Mouse (Mus musculus) CH12.LX (cell line): ENCODE data around the gene Flot1. TPM values are rescaled to one million over a fixed set of nuclear protein-coding genes. Genes with fewer than 3 reads are reported as not detected.

ENCODE experiments used
- polyA plus RNA-seq: library from polyadenylated mRNA; unstranded; fragments of >175 nt; gene quantifications from 2 replicates; pipeline ENCODE4 v1.2.1, GENCODE M21; 2012; ENCODE audit warnings: low read depth; ENCODE audit not compliant: insufficient read length
- total RNA-seq, 2 experiments: library from RNA; depleted of rRNA; stranded (reverse); fragments of 300-350 nt in 1 of 2; fragments of >200 nt in 1 of 2; gene quantifications; 2 replicates each; pipeline ENCODE4 v1.2.3; 2012 to 2014

Flot1 gene
- total and polyA plus RNA-seq, 3 experiments: 16.3 to 21.6 (median 17.6) TPM

Other genes starting within 250 kb of the Flot1 start
Only the 20 nearest of the 24 such genes appear.
- gene Gm9573, start 196.6 kb upstream of the Flot1 start, total RNA-seq (2012; rRNA removed): not detected in 2 replicates
- gene Gm9573, start 196.6 kb upstream of the Flot1 start, total RNA-seq (2014; rRNA removed): not detected in 2 replicates
- not detected in 2 replicates for gene Gm9573, start 196.6 kb upstream of the Flot1 start, polyA plus RNA-seq
- gene Mucl3, start 179.5 kb upstream of the Flot1 start, total RNA-seq (2012; rRNA removed): 0.80 and 1.3 TPM in 2 replicates
- 0.08 and 0.11 TPM in 2 replicates for gene Mucl3, start 179.5 kb upstream of the Flot1 start, total RNA-seq (2014; rRNA removed)
- 0.34 TPM in 2 replicates for gene Mucl3, start 179.5 kb upstream of the Flot1 start, polyA plus RNA-seq
- gene Vars2, start 155.6 kb upstream of the Flot1 start, total RNA-seq (2012; rRNA removed): 26.3 and 30.3 TPM in 2 replicates
- 14.0 and 16.5 TPM in 2 replicates for gene Vars2, start 155.6 kb upstream of the Flot1 start, total RNA-seq (2014; rRNA removed)
- gene Vars2, start 155.6 kb upstream of the Flot1 start, polyA plus RNA-seq: 23.0 and 26.6 TPM in 2 replicates
- 51.7 and 55.7 TPM in 2 replicates for gene Gtf2h4, start 149.5 kb upstream of the Flot1 start, total RNA-seq (2012; rRNA removed)
- gene Gtf2h4, start 149.5 kb upstream of the Flot1 start, total RNA-seq (2014; rRNA removed): 35.3 and 40.7 TPM in 2 replicates
- 40.0 and 40.4 TPM in 2 replicates for gene Gtf2h4, start 149.5 kb upstream of the Flot1 start, polyA plus RNA-seq
- gene Ddr1, start 118.6 kb upstream of the Flot1 start, total RNA-seq (2012; rRNA removed): 3.5 and 3.6 TPM in 2 replicates
- gene Ddr1, start 118.6 kb upstream of the Flot1 start, total RNA-seq (2014; rRNA removed): 0.83 and 1.3 TPM in 2 replicates
- gene Ddr1, start 118.6 kb upstream of the Flot1 start, polyA plus RNA-seq: 3.0 and 3.1 TPM in 2 replicates
- 16.5 and 27.2 TPM in 2 replicates for gene Ier3, start 1.5 kb upstream of the Flot1 start, total RNA-seq (2012; rRNA removed)
- 13.9 and 15.0 TPM in 2 replicates for gene Ier3, start 1.5 kb upstream of the Flot1 start, total RNA-seq (2014; rRNA removed)
- gene Ier3, start 1.5 kb upstream of the Flot1 start, polyA plus RNA-seq: 12.4 and 12.6 TPM in 2 replicates
- 1,014 and 1,058 TPM in 2 replicates for gene Tubb5, start 15.1 kb downstream of the Flot1 start, total RNA-seq (2012; rRNA removed)
- gene Tubb5, start 15.1 kb downstream of the Flot1 start, total RNA-seq (2014; rRNA removed): 1,031 and 1,121 TPM in 2 replicates
- gene Tubb5, start 15.1 kb downstream of the Flot1 start, polyA plus RNA-seq: 962 and 1,053 TPM in 2 replicates
- gene Mdc1, start 18.3 kb downstream of the Flot1 start, total RNA-seq (2012; rRNA removed): 8.2 and 8.5 TPM in 2 replicates
- 2.4 and 3.3 TPM in 2 replicates for gene Mdc1, start 18.3 kb downstream of the Flot1 start, total RNA-seq (2014; rRNA removed)
- 14.4 and 15.7 TPM in 2 replicates for gene Mdc1, start 18.3 kb downstream of the Flot1 start, polyA plus RNA-seq
- gene Nrm, start 38.1 kb downstream of the Flot1 start, total RNA-seq (2012; rRNA removed): 12.5 and 16.7 TPM in 2 replicates
- gene Nrm, start 38.1 kb downstream of the Flot1 start, total RNA-seq (2014; rRNA removed): 10.0 and 12.1 TPM in 2 replicates
- 14.0 and 15.4 TPM in 2 replicates for gene Nrm, start 38.1 kb downstream of the Flot1 start, polyA plus RNA-seq
- gene Ppp1r18, start 42.4 kb downstream of the Flot1 start, total RNA-seq (2012; rRNA removed): 20.5 and 21.4 TPM in 2 replicates
- 7.5 and 8.5 TPM in 2 replicates for gene Ppp1r18, start 42.4 kb downstream of the Flot1 start, total RNA-seq (2014; rRNA removed)
- 48.9 and 50.1 TPM in 2 replicates for gene Ppp1r18, start 42.4 kb downstream of the Flot1 start, polyA plus RNA-seq
- gene Dhx16, start 56.6 kb downstream of the Flot1 start, total RNA-seq (2012; rRNA removed): 75.3 and 81.0 TPM in 2 replicates
- gene Dhx16, start 56.6 kb downstream of the Flot1 start, total RNA-seq (2014; rRNA removed): 74.8 and 75.0 TPM in 2 replicates
- gene Dhx16, start 56.6 kb downstream of the Flot1 start, polyA plus RNA-seq: 84.4 and 107 TPM in 2 replicates
- 7.1 and 8.7 TPM in 2 replicates for gene 2310061I04Rik, start 74.2 kb downstream of the Flot1 start, total RNA-seq (2012; rRNA removed)
- 4.2 and 5.7 TPM in 2 replicates for gene 2310061I04Rik, start 74.2 kb downstream of the Flot1 start, total RNA-seq (2014; rRNA removed)
- gene 2310061I04Rik, start 74.2 kb downstream of the Flot1 start, polyA plus RNA-seq: 39.5 and 46.4 TPM in 2 replicates
- 12.5 and 14.5 TPM in 2 replicates for gene Atat1, start 86.8 kb downstream of the Flot1 start, total RNA-seq (2012; rRNA removed)
- gene Atat1, start 86.8 kb downstream of the Flot1 start, total RNA-seq (2014; rRNA removed): 5.2 and 5.7 TPM in 2 replicates
- 9.9 and 10.4 TPM in 2 replicates for gene Atat1, start 86.8 kb downstream of the Flot1 start, polyA plus RNA-seq
- gene Mrps18b, start 93.2 kb downstream of the Flot1 start, total RNA-seq (2012; rRNA removed): 108 and 135 TPM in 2 replicates
- 135 and 148 TPM in 2 replicates for gene Mrps18b, start 93.2 kb downstream of the Flot1 start, total RNA-seq (2014; rRNA removed)
- 172 and 180 TPM in 2 replicates for gene Mrps18b, start 93.2 kb downstream of the Flot1 start, polyA plus RNA-seq
- gene Ppp1r10, start 93.2 kb downstream of the Flot1 start, total RNA-seq (2012; rRNA removed): 31.6 TPM in 2 replicates
- 10.7 and 14.5 TPM in 2 replicates for gene Ppp1r10, start 93.2 kb downstream of the Flot1 start, total RNA-seq (2014; rRNA removed)
- gene Ppp1r10, start 93.2 kb downstream of the Flot1 start, polyA plus RNA-seq: 69.9 and 70.3 TPM in 2 replicates
- gene Abcf1, start 146.5 kb downstream of the Flot1 start, total RNA-seq (2012; rRNA removed): 110 and 136 TPM in 2 replicates
- gene Abcf1, start 146.5 kb downstream of the Flot1 start, total RNA-seq (2014; rRNA removed): 52.8 and 52.9 TPM in 2 replicates
- 290 and 352 TPM in 2 replicates for gene Abcf1, start 146.5 kb downstream of the Flot1 start, polyA plus RNA-seq
- 24.3 and 29.0 TPM in 2 replicates for gene Gnl1, start 156.6 kb downstream of the Flot1 start, total RNA-seq (2012; rRNA removed)
- 15.9 and 18.7 TPM in 2 replicates for gene Gnl1, start 156.6 kb downstream of the Flot1 start, total RNA-seq (2014; rRNA removed)
- 33.4 and 41.1 TPM in 2 replicates for gene Gnl1, start 156.6 kb downstream of the Flot1 start, polyA plus RNA-seq
- gene Prr3, start 157.0 kb downstream of the Flot1 start, total RNA-seq (2012; rRNA removed): 5.5 and 8.3 TPM in 2 replicates
- gene Prr3, start 157.0 kb downstream of the Flot1 start, total RNA-seq (2014; rRNA removed): 2.3 and 4.0 TPM in 2 replicates
- 30.6 and 32.0 TPM in 2 replicates for gene Prr3, start 157.0 kb downstream of the Flot1 start, polyA plus RNA-seq
- 9.8 and 16.1 TPM in 2 replicates for gene H2-T24, start 197.3 kb downstream of the Flot1 start, total RNA-seq (2012; rRNA removed)
- 6.6 and 7.6 TPM in 2 replicates for gene H2-T24, start 197.3 kb downstream of the Flot1 start, total RNA-seq (2014; rRNA removed)
- 8.9 and 9.3 TPM in 2 replicates for gene H2-T24, start 197.3 kb downstream of the Flot1 start, polyA plus RNA-seq
- 21.8 and 23.0 TPM in 2 replicates for gene H2-T23, start 209.6 kb downstream of the Flot1 start, total RNA-seq (2012; rRNA removed)
- 35.6 and 38.8 TPM in 2 replicates for gene H2-T23, start 209.6 kb downstream of the Flot1 start, total RNA-seq (2014; rRNA removed)
- 42.1 and 75.0 TPM in 2 replicates for gene H2-T23, start 209.6 kb downstream of the Flot1 start, polyA plus RNA-seq